ENCODE assay signal across 8 mouse cellular contexts in the genomic region with DNA sequence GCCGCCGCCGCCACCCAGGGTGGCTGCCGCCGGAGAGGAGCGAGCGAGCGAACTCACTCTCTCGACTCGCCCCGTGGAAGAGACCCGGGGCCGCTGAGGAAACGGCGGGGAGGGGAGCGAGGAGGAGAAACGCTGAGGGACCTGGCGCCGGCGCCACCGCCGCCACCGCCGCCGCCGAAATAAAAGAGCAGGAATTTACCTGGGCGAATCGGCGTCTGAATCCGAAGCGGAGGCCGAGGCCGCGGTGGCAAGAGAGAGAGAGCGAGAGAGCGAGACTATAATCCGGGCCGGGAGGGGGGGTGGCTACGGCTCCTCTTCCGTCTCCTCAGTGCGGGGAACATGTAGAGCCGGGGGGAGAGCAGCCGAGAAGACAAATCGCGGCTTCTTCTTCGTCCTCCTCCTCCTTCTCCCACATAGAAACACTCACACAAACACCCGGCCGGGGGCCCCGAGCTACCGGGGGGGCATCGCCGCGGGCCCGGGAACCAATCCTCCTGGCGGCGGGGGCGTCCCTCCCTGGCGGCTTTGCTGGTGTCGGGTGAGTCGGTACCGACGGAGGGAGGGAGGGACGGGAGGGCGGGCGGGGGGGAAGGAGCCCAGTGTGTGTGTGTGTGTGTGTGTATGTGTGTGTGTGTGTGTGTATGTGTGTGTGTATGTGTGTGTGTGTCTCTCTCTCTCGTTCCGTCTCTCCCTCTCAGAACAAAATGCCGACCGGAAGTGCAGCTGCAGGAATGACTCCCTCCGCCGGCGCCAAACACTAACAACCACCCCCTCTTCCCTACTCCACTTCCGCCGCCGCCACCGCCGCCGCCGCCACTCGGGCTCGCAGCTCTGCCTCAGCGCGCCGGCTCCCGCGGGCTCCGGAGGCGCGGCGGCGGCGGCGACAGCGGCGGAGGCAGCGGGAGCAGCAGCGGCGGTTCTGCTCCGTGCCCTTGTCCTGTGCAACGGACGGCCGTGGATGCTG. TPM values are rescaled to one million over a fixed set of nuclear protein-coding genes. Genes with fewer than 3 reads are reported as not detected.
DNase-seq lines count a peak whose midpoint lies in the region; ATAC-seq and TF ChIP-seq lines count a peak whose summit lies in the region.

A gene (minus strand): TSS at position 538 of the 964 bp plus-strand sequence.

- H3K4me1 ChIP-seq in lung, embryonic 15.5 days, result peaks cover 18% of the 10 kb centered on the region
- peaks cover 3% of the 10 kb centered on the region for H3K4me1 ChIP-seq in olfactory bulb, adult 2 months (ENCODE audit: control insufficient read depth, insufficient read depth, low read length)

- H3K4me3 ChIP-seq in lung, embryonic 15.5 days, result peak within 1 kb of the TSS; percentile 89
- H3K4me3 ChIP-seq in olfactory bulb, adult 2 months (ENCODE audit: insufficient read depth, low read depth, low read length), result peak within 1 kb of the TSS; percentile 92

- TF ChIP-seq POLR2A in olfactory bulb, adult 2 months (IDR thresholded peaks at IDR 0.05; ENCODE audit: insufficient read depth, low read depth, low read length), result peak; percentile 32; the same call in 1 of the 2 replicates

- H3K4me2 ChIP-seq in lung, embryonic 15.5 days, result peak within 1 kb of the TSS; percentile 74

- no peaks in the 10 kb centered on the region for H3K9me3 ChIP-seq in lung, embryonic 15.5 days

- no peaks in the 10 kb centered on the region for H3K27me3 ChIP-seq in lung, embryonic 15.5 days

- no peaks in the 10 kb centered on the region for H3K36me3 ChIP-seq in lung, embryonic 15.5 days

- WGBS in lung, embryonic 15.5 days, result under 1% methylated on average over 68 of the region's 102 CpGs
- WGBS in olfactory bulb, adult 2 months, result under 1% methylated on average over 98 of the region's 102 CpGs

- TF ChIP-seq CTCF in olfactory bulb, adult 2 months (IDR thresholded peaks at IDR 0.05; ENCODE audit: insufficient read depth, low read depth, low read length), result no peak

- peak within 1 kb of the TSS; percentile 96 for H3K9ac ChIP-seq in lung, embryonic 15.5 days

- DNase-seq in MEL-GATA-1-ER (ENCODE audit: extremely low read depth, low read depth), result peak; percentile 89
- peak; percentile 82 for DNase-seq in cerebellum, adult 8-10 months
- DNase-seq in forelimb bud, embryonic 11.5 days (ENCODE audit: low read depth, low spot score), result peak; percentile 89
- DNase-seq in layer of hippocampus, adult 9-10 months (ENCODE audit: low spot score), result peak; percentile 77
- peak; percentile 86 to 89 for DNase-seq in thymus, adult 18-20 months

- ATAC-seq in hematopoietic stem cell, adult 5-6 weeks (replicated peaks in 1 of 2; ENCODE audit: insufficient read depth in 1 of 2, low FRiP score in 2 of 2, low TSS enrichment in 1 of 2, low read depth in 1 of 2, poor library complexity in 2 of 2, severe bottlenecking in 2 of 2), result peak; percentile 61 to 68
- ATAC-seq in lung, embryonic 15.5 days (ENCODE audit: borderline replicate concordance, extremely low read depth, low FRiP score, low TSS enrichment), result peak; percentile 90

- peak within 1 kb of the TSS; percentile 99 for H3K27ac ChIP-seq in lung, embryonic 15.5 days
- peak within 1 kb of the TSS; percentile 98 for H3K27ac ChIP-seq in olfactory bulb, adult 2 months (ENCODE audit: insufficient read depth, low read depth, low read length)

RNA-seq across cellular contexts. Expression of the gene that starts here (rescaled TPM):
- 58.9 and 64.7 TPM in 2 replicates for total RNA-seq in hematopoietic stem cell, adult 5-6 weeks (2017)
- 16.2 and 16.9 TPM in 2 replicates for polyA plus RNA-seq in lung, embryonic 15.5 days (2015; fragmentation: Nextera tagmentation; extraction: Ambion mirVana)
- polyA plus RNA-seq in olfactory bulb, adult 2 months (2012; ENCODE audit: insufficient read depth, insufficient read length, low replicate concordance, missing spikeins), result 48.4 and 161 TPM in 2 replicates

Comparison
In these comparisons a context has a peak if more than half of its experiments do, and no peak if none do; other contexts are left out.
1. Peak in every context shown above with its lines: DNase-seq, ATAC-seq, H3K4me3 ChIP-seq and H3K27ac ChIP-seq.